Mouse (Mus musculus): ENCODE measurements at regions not wholly inside any gene's neighbourhood (a gene's known extent, or its start where the extent isn't known, plus 50 kb on each side); places are given as distances from the start of the nearest gene placed in this dataset.

DNA sequence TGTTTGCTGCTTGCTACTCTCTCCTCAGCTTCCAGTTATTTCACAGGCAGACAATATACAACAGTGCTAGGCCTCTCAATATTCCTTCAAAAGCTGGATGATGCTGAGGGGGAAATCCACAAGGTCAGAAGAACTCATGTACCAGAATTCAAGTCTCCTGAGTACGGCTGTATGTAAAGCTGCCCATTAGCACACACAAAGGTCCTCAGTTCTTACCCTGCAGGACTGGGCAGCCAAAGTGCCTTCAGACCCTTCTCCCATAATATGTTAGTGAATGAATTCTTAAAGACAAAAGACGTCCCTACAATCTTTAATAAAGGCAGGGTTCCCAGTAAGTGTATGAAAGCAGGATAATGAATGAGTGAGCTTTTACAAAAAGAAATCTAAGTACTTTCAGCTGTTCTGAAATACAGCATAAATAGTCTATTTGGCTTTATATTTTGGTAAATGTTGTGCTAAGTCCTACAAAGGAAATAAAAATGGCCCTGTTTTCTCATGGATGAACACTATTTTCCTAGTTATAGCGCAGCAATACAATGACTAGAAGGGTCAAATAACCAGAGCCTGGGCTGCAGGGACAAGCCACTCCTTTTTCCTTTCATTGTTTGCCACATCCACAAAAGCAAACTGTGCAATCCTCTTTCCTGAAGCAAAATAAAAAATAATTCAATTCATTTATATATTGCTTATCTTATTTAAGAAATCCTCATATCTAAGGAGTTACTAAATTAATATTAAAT lies 384.8 kb upstream of the Ccnh start:
- H3K27ac ChIP-seq (ENCODE audit: insufficient read depth, low read length): no peak overlapping the region
- no peaks in the 10 kb centered on the region for H3K36me3 ChIP-seq (ENCODE audit: control insufficient read depth, insufficient read depth, low read length)
- no peak overlapping the region for H3K4me3 ChIP-seq (ENCODE audit: extremely low read depth, insufficient read depth, insufficient read length)
- DNase-seq (ENCODE audit: low read depth in 1 of 2, low spot score in 2 of 2): no peak
- H3K4me1 ChIP-seq (ENCODE audit: control insufficient read depth, insufficient read depth, insufficient read length): no peaks in the 10 kb centered on the region
- 71% methylated on average over 3 of the region's 3 CpGs for WGBS
- no peaks in the 10 kb centered on the region for H3K27me3 ChIP-seq (ENCODE audit: control insufficient read depth, insufficient read depth, low read length)
- TF ChIP-seq CTCF (IDR thresholded peaks at IDR 0.05; ENCODE audit: extremely low read depth, insufficient read depth, insufficient read length, insufficient replicate concordance) (no peak), POLR2A (IDR thresholded peaks at IDR 0.05; ENCODE audit: low read depth, low read length) (no peak)

DNA sequence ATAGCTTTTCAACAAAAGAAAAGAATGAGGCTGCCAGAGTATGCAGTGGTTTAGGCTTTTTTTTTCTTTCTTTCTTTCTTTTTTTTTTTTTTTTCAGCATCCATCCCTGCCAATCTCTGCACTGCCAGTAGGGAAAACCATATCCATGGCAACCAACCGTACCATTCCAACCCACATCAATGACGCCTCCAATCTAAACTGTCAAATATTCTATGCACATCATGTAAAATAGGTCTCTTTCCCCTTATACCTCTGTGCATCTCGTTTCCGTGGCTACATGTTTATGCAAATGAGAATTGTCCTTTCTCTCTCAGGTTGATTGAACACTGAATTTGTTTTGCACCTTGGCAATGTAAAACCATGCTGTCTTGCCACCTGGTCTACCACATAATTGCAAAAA lies 384.0 kb upstream of the Ccnh start:
- H3K27ac ChIP-seq (ENCODE audit: insufficient read depth, low read length): no peak overlapping the region
- DNase-seq (ENCODE audit: low read depth in 1 of 2, low spot score in 2 of 2): no peak

GRCm38 (mm10) chr13:84809605-84810004 lies 379.6 kb upstream of the Ccnh start:
- no peak overlapping the region for H3K27ac ChIP-seq (ENCODE audit: insufficient read depth, low read length)
- H3K4me3 ChIP-seq (ENCODE audit: extremely low read depth, insufficient read depth, insufficient read length): no peak overlapping the region
- no peaks in the 10 kb centered on the region for H3K36me3 ChIP-seq (ENCODE audit: control insufficient read depth, insufficient read depth, low read length)
- 92% methylated on average over 3 of the region's 3 CpGs for WGBS
- no peak for DNase-seq (ENCODE audit: low read depth in 1 of 2, low spot score in 2 of 2)
- no peaks in the 10 kb centered on the region for H3K27me3 ChIP-seq (ENCODE audit: control insufficient read depth, insufficient read depth, low read length)
- TF ChIP-seq POLR2A (IDR thresholded peaks at IDR 0.05; ENCODE audit: low read depth, low read length) (no peak), CTCF (IDR thresholded peaks at IDR 0.05; ENCODE audit: extremely low read depth, insufficient read depth, insufficient read length, insufficient replicate concordance) (no peak)
- H3K4me1 ChIP-seq (ENCODE audit: control insufficient read depth, insufficient read depth, insufficient read length): no peaks in the 10 kb centered on the region

More for the DNA sequence above, 384.0 kb upstream of the Ccnh start:
- Histone ChIP-seq H3K27me3 (ENCODE audit: control insufficient read depth, insufficient read depth, low read length) (no peaks in the 10 kb centered on the region), H3K36me3 (ENCODE audit: control insufficient read depth, insufficient read depth, low read length) (no peaks in the 10 kb centered on the region), H3K4me3 (ENCODE audit: extremely low read depth, insufficient read depth, insufficient read length) (no peak overlapping the region), H3K4me1 (ENCODE audit: control insufficient read depth, insufficient read depth, insufficient read length) (no peaks in the 10 kb centered on the region)
- no peak for TF ChIP-seq CTCF (IDR thresholded peaks at IDR 0.05; ENCODE audit: extremely low read depth, insufficient read depth, insufficient read length, insufficient replicate concordance)
- no peak for TF ChIP-seq POLR2A (IDR thresholded peaks at IDR 0.05; ENCODE audit: low read depth, low read length)
- WGBS: 84% methylated on average over 4 of the region's 4 CpGs
